Mouse (Mus musculus) natural killer cell, adult 2 months (primary cell): Measurements from ENCODE around the gene Gm5728.
"Not testable (repeated sequence)": the region's sequence is repeated elsewhere in the genome, so short reads cannot be mapped to it uniquely, and the experiment has no call there.

Experiments used
- DNase-seq, 2 experiments: peaks; one replicate each; pipeline ENCODE4 v3.0.0; 2022; ENCODE audit warnings: low spot score in 2 of 2

The Gm5728 gene

GRCm38 (mm10) chr7:20375310-20375709 is at the start of gene Gm5728:
Gene Gm5728, minus strand, starts transcription at chr7:20375410.
- DNase-seq: not testable (repeated sequence)

- DNase-seq: not testable (repeated sequence)
Measured at GRCm38 (mm10) chr7:20417642-20418041, 42.4 kb upstream of the Gm5728 start, which contains the start of gene Vmn1r100. Gene Vmn1r100, plus strand, starts transcription at chr7:20417942.

- not testable (repeated sequence) for DNase-seq
Measured at GRCm38 (mm10) chr7:20333965-20334364, 41.2 kb downstream of the Gm5728 start, which contains the start of gene Gm4133. Gene Gm4133, minus strand, starts transcription at chr7:20334065.
